Mouse (Mus musculus) ovary, adult 10 weeks (tissue): ENCODE measurements around the gene Fkbp14. TPM values are rescaled to one million over a fixed set of nuclear protein-coding genes. Genes with fewer than 3 reads are reported as not detected.

Source experiments
- polyA plus RNA-seq: library from polyadenylated mRNA; stranded (reverse); fragments of 350-450 nt; fragmentation: Illumina TruSeq; extraction: RNeasy Lipid Tissue Mini Kit (QIAGEN cat#74804); gene quantifications from one replicate; pipeline ENCODE4 v1.2.3, GENCODE M21; 2014

The Fkbp14 gene
- polyA plus RNA-seq: 67.7 TPM

GRCm38 (mm10) chr6:54597208-54597607, at the start of gene Fkbp14:
Fkbp14 (minus strand) TSS chr6:54597308.

GRCm38 (mm10) chr6:54594469-54595329, 2.4 kb downstream of the Fkbp14 start, which contains the start of gene Plekha8:
Plekha8 (plus strand) TSS chr6:54595111.

GRCm38 (mm10) chr6:54565665-54566545, 31.2 kb downstream of the Fkbp14 start, which contains the start of gene Scrn1:
Scrn1 (minus strand) TSS chr6:54566489.

Other genes with a start within 250 kb of the Fkbp14 start
- gene Wipf3, start 167.7 kb downstream of the Fkbp14 start, polyA plus RNA-seq: 3.3 TPM
- 6.0 TPM for gene Scrn1, start 30.8 kb downstream of the Fkbp14 start, polyA plus RNA-seq
- 27.1 TPM for gene Plekha8, start 2.2 kb downstream of the Fkbp14 start, polyA plus RNA-seq
- 25.1 TPM for gene Mturn, start 84.3 kb upstream of the Fkbp14 start, polyA plus RNA-seq
- gene Znrf2, start 219.6 kb upstream of the Fkbp14 start, polyA plus RNA-seq: 131 TPM